Mouse (Mus musculus): ENCODE measurements at regions not wholly inside any gene's neighbourhood (a gene's known extent, or its start where the extent isn't known, plus 50 kb on each side); places are given as distances from the start of the nearest gene placed in this dataset.

GRCm38 (mm10) chr11:112470336-112470735 lies 311.7 kb upstream of the Sox9 start:
- no peak for ATAC-seq (ENCODE audit: low FRiP score, low read depth)
- Histone ChIP-seq H3K36me3 (ENCODE audit: control insufficient read depth, insufficient read depth, low read length) (no peaks in the 10 kb centered on the region), H3K4me2 (replicated peaks; ENCODE audit: low read depth, low read length, severe bottlenecking) (no peak overlapping the region), H3K27ac (replicated peaks; ENCODE audit: low read depth, low read length) (no peak overlapping the region), H3K27me3 (ENCODE audit: control insufficient read depth, insufficient read depth, low read length) (no peaks in the 10 kb centered on the region), H3K4me1 (ENCODE audit: control insufficient read depth, insufficient read depth, low read length) (no peaks in the 10 kb centered on the region), H3K9ac (ENCODE audit: low read depth, low read length, severe bottlenecking) (no peak overlapping the region), H3K9me3 (ENCODE audit: control insufficient read depth, low read length) (no peaks in the 10 kb centered on the region), H3K4me3 (replicated peaks; ENCODE audit: low read length) (no peak overlapping the region)
- WGBS = 56% methylated on average over 3 of the region's 3 CpGs
- TF ChIP-seq POLR2A (IDR thresholded peaks at IDR 0.05; ENCODE audit: borderline replicate concordance, extremely low read depth, insufficient read depth, insufficient read length) = no peak
- no peak for DNase-seq (ENCODE audit: low spot score)

GRCm38 (mm10) chr11:112473237-112473636 lies 308.8 kb upstream of the Sox9 start:
- ATAC-seq (ENCODE audit: low FRiP score, low read depth) (no peak), DNase-seq (ENCODE audit: low spot score) (no peak)
- no peaks in the 10 kb centered on the region for H3K9me3 ChIP-seq (ENCODE audit: control insufficient read depth, low read length)
- H3K4me2 ChIP-seq (replicated peaks; ENCODE audit: low read depth, low read length, severe bottlenecking) = no peak overlapping the region
- no peaks in the 10 kb centered on the region for H3K4me1 ChIP-seq (ENCODE audit: control insufficient read depth, insufficient read depth, low read length)
- no peaks in the 10 kb centered on the region for H3K36me3 ChIP-seq (ENCODE audit: control insufficient read depth, insufficient read depth, low read length)
- no peak overlapping the region for H3K9ac ChIP-seq (ENCODE audit: low read depth, low read length, severe bottlenecking)
- no peak overlapping the region for H3K27ac ChIP-seq (replicated peaks; ENCODE audit: low read depth, low read length)
- H3K4me3 ChIP-seq (replicated peaks; ENCODE audit: low read length) = no peak overlapping the region
- no peak for TF ChIP-seq POLR2A (IDR thresholded peaks at IDR 0.05; ENCODE audit: borderline replicate concordance, extremely low read depth, insufficient read depth, insufficient read length)
- H3K27me3 ChIP-seq (ENCODE audit: control insufficient read depth, insufficient read depth, low read length) = no peaks in the 10 kb centered on the region
- 72% methylated on average over 7 of the region's 7 CpGs for WGBS

- no peak overlapping the region for H3K4me2 ChIP-seq (replicated peaks; ENCODE audit: low read depth, low read length, severe bottlenecking)
- no peaks in the 10 kb centered on the region for H3K9me3 ChIP-seq (ENCODE audit: control insufficient read depth, low read length)
- WGBS = 58% methylated on average over 6 of the region's 6 CpGs
- DNase-seq (ENCODE audit: low spot score) = no peak
- no peak overlapping the region for H3K9ac ChIP-seq (ENCODE audit: low read depth, low read length, severe bottlenecking)
- no peak for TF ChIP-seq POLR2A (IDR thresholded peaks at IDR 0.05; ENCODE audit: borderline replicate concordance, extremely low read depth, insufficient read depth, insufficient read length)
- no peak overlapping the region for H3K4me3 ChIP-seq (replicated peaks; ENCODE audit: low read length)
- H3K27ac ChIP-seq (replicated peaks; ENCODE audit: low read depth, low read length) = no peak overlapping the region
- H3K27me3 ChIP-seq (ENCODE audit: control insufficient read depth, insufficient read depth, low read length) = no peaks in the 10 kb centered on the region
- ATAC-seq (ENCODE audit: low FRiP score, low read depth) = no peak
- H3K36me3 ChIP-seq (ENCODE audit: control insufficient read depth, insufficient read depth, low read length) = no peaks in the 10 kb centered on the region
- H3K4me1 ChIP-seq (ENCODE audit: control insufficient read depth, insufficient read depth, low read length) = no peaks in the 10 kb centered on the region
Observed at GRCm38 (mm10) chr11:112473681-112474080, 308.3 kb upstream of the Sox9 start.

GRCm38 (mm10) chr11:112480360-112480759 lies 301.7 kb upstream of the Sox9 start:
- ATAC-seq (ENCODE audit: low FRiP score, low read depth) = no peak; the same call in 1 of the 2 replicates
- no peaks in the 10 kb centered on the region for H3K27me3 ChIP-seq (ENCODE audit: control insufficient read depth, insufficient read depth, low read length)
- no peak overlapping the region for H3K4me3 ChIP-seq (replicated peaks; ENCODE audit: low read length)
- H3K4me1 ChIP-seq (ENCODE audit: control insufficient read depth, insufficient read depth, low read length) = no peaks in the 10 kb centered on the region
- no peak overlapping the region for H3K9ac ChIP-seq (ENCODE audit: low read depth, low read length, severe bottlenecking)
- no peaks in the 10 kb centered on the region for H3K9me3 ChIP-seq (ENCODE audit: control insufficient read depth, low read length)
- no peak overlapping the region; the same call in 1 of the 2 replicates for H3K4me2 ChIP-seq (replicated peaks; ENCODE audit: low read depth, low read length, severe bottlenecking)
- no peak for TF ChIP-seq POLR2A (IDR thresholded peaks at IDR 0.05; ENCODE audit: borderline replicate concordance, extremely low read depth, insufficient read depth, insufficient read length)
- no peaks in the 10 kb centered on the region for H3K36me3 ChIP-seq (ENCODE audit: control insufficient read depth, insufficient read depth, low read length)
- H3K27ac ChIP-seq (replicated peaks; ENCODE audit: low read depth, low read length) = no peak overlapping the region
- WGBS = 51% methylated on average over 11 of the region's 11 CpGs
- DNase-seq (ENCODE audit: low spot score) = peak; percentile 39

- DNase-seq (ENCODE audit: low spot score) = no peak
- no peak for ATAC-seq (ENCODE audit: low FRiP score, low read depth)
- no peak overlapping the region for H3K4me3 ChIP-seq (replicated peaks; ENCODE audit: low read length)
- no peaks in the 10 kb centered on the region for H3K9me3 ChIP-seq (ENCODE audit: control insufficient read depth, low read length)
- TF ChIP-seq POLR2A (IDR thresholded peaks at IDR 0.05; ENCODE audit: borderline replicate concordance, extremely low read depth, insufficient read depth, insufficient read length) = no peak
- no peaks in the 10 kb centered on the region for H3K27me3 ChIP-seq (ENCODE audit: control insufficient read depth, insufficient read depth, low read length)
- no peaks in the 10 kb centered on the region for H3K4me1 ChIP-seq (ENCODE audit: control insufficient read depth, insufficient read depth, low read length)
- H3K27ac ChIP-seq (replicated peaks; ENCODE audit: low read depth, low read length) = no peak overlapping the region
- no peak overlapping the region for H3K9ac ChIP-seq (ENCODE audit: low read depth, low read length, severe bottlenecking)
- 9% methylated on average over 5 of the region's 5 CpGs for WGBS
- no peaks in the 10 kb centered on the region for H3K36me3 ChIP-seq (ENCODE audit: control insufficient read depth, insufficient read depth, low read length)
- no peak overlapping the region for H3K4me2 ChIP-seq (replicated peaks; ENCODE audit: low read depth, low read length, severe bottlenecking)
Observed at GRCm38 (mm10) chr11:112501781-112502180, 280.2 kb upstream of the Sox9 start.

- DNase-seq (ENCODE audit: low spot score) (no peak), ATAC-seq (ENCODE audit: low FRiP score, low read depth) (no peak)
- no peak for TF ChIP-seq POLR2A (IDR thresholded peaks at IDR 0.05; ENCODE audit: borderline replicate concordance, extremely low read depth, insufficient read depth, insufficient read length)
- Histone ChIP-seq H3K27ac (replicated peaks; ENCODE audit: low read depth, low read length) (no peak overlapping the region), H3K4me3 (replicated peaks; ENCODE audit: low read length) (no peak overlapping the region), H3K36me3 (ENCODE audit: control insufficient read depth, insufficient read depth, low read length) (no peaks in the 10 kb centered on the region), H3K4me1 (ENCODE audit: control insufficient read depth, insufficient read depth, low read length) (0 out of 2 replicates have a peak, but pooled peaks cover 2% of the 10 kb centered on the region), H3K9ac (ENCODE audit: low read depth, low read length, severe bottlenecking) (no peak overlapping the region), H3K9me3 (ENCODE audit: control insufficient read depth, low read length) (no peaks in the 10 kb centered on the region), H3K4me2 (replicated peaks; ENCODE audit: low read depth, low read length, severe bottlenecking) (no peak overlapping the region), H3K27me3 (ENCODE audit: control insufficient read depth, insufficient read depth, low read length) (no peaks in the 10 kb centered on the region)
- 37% methylated on average over 8 of the region's 8 CpGs for WGBS
Observed at GRCm38 (mm10) chr11:112519076-112519475, 262.9 kb upstream of the Sox9 start.

All from limb, embryonic 14.5 days (tissue).